ENCODE assay signal across 10 mouse cellular contexts in the genomic region with DNA sequence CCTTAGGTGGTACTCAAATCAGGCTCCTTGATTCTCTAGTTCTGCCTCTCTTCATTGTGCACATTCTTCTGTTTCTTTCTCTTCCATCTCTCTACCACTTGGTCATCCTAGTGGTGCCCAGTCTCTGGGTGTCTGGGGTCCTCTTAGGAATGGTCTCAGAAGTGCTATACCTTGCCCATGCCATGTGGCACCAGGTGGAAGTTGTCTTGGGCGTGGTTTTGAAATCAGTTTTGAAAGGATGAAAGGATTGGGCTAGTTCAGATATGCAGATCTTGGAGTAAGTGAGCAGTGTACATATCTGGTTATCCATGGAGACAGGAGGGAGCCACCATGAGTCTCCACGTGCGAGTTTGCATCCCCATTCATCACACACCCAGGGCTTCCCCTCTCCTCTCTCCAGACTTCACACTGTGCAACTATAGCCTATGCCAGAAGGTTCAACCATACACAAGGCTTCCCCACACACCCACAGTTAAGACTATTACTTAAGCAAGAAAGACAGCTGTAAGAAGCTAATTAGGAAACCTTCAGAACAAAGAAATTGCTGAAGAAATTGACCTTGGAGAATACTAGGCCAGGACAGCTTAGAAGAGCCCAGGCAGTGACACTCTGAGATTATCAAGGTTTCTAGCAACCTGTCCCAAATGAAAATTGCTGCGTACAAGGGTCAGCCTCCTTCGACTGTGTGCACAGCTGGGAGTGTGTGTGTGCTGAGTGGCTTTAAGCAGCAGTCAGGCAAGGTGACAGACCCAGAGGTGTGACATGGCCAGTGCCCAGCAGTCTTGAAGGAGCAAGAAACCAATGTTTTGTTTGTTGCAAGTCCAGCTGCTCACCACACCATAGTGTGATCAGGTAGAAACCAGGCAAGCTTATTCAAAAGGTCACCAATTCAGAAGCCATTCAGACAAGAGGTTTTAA. TPM values are rescaled to one million over a fixed set of nuclear protein-coding genes. Genes with fewer than 3 reads are reported as not detected.
DNase-seq lines count a peak whose midpoint lies in the region; ATAC-seq lines count a peak whose summit lies in the region.
"Had no signal": no experiment of that assay in that cellular context is flagged by ENCODE, and none has a peak within 500 bp of the region (broad histone marks: within the 10 kb centered on the region; RNA-seq: fewer than 3 reads in every experiment).

No protein-coding gene starts in this region.

- peak; percentile 36; the same call in 1 of the 2 replicates for ATAC-seq in kidney, embryonic 14.5 days (ENCODE audit: low FRiP score, low TSS enrichment)
- ATAC-seq in hindbrain, embryonic 14.5 days (ENCODE audit: low FRiP score), result peak; percentile 29; the same call in 1 of the 2 replicates
- peak; percentile 3; the same call in 1 of the 2 replicates for ATAC-seq in megakaryocyte progenitor cell, adult 5-6 weeks (replicated peaks; ENCODE audit: poor library complexity)

- H3K4me3 ChIP-seq in kidney, embryonic 14.5 days (ENCODE audit: low read length), result no peak overlapping the region
- no peak overlapping the region for H3K4me3 ChIP-seq in hindbrain, embryonic 14.5 days (replicated peaks; ENCODE audit: low read length)
- H3K4me3 ChIP-seq: erythroblast, embryonic 14.5 days had no signal

- H3K9ac ChIP-seq in kidney, embryonic 14.5 days (ENCODE audit: low read depth, low read length), result no peak overlapping the region
- no peak overlapping the region for H3K9ac ChIP-seq in hindbrain, embryonic 14.5 days

- H3K36me3 ChIP-seq in kidney, embryonic 14.5 days (ENCODE audit: control insufficient read depth, insufficient read depth, low read length), result peaks cover 43% of the 10 kb centered on the region
- H3K36me3 ChIP-seq in hindbrain, embryonic 14.5 days (replicated peaks; ENCODE audit: control insufficient read depth, insufficient read depth), result peaks cover 40% of the 10 kb centered on the region

- no peaks in the 10 kb centered on the region for H3K27me3 ChIP-seq in kidney, embryonic 14.5 days (ENCODE audit: control insufficient read depth, insufficient read depth, low read length)
- H3K27me3 ChIP-seq in hindbrain, embryonic 14.5 days (ENCODE audit: control insufficient read depth, insufficient read depth, low read length), result no peaks in the 10 kb centered on the region

- no peaks in the 10 kb centered on the region for H3K9me3 ChIP-seq in kidney, embryonic 14.5 days (ENCODE audit: control insufficient read depth, low read length)
- H3K9me3 ChIP-seq in hindbrain, embryonic 14.5 days (ENCODE audit: control insufficient read depth, low read length), result no peaks in the 10 kb centered on the region

- H3K4me2 ChIP-seq in kidney, embryonic 14.5 days (replicated peaks; ENCODE audit: low read depth, low read length), result no peak overlapping the region
- H3K4me2 ChIP-seq in hindbrain, embryonic 14.5 days (replicated peaks), result no peak overlapping the region

- DNase-seq in kidney, postnatal 25 days, result no peak
- DNase-seq in ZHBTc4 (ENCODE audit: low read depth, low spot score), result peak; percentile 70
- DNase-seq in hindbrain, embryonic 14.5 days (ENCODE audit: low spot score), result no peak
- no peak for DNase-seq in left cerebral cortex, adult 11 months (ENCODE audit: low spot score)
- DNase-seq in Muller cell, postnatal 12 days (ENCODE audit: inconsistent ontology term), result no peak
- DNase-seq in thymus, postnatal 14 days, result no peak
- DNase-seq: layer of hippocampus, postnatal 36 days had no signal

- H3K4me1 ChIP-seq in kidney, embryonic 14.5 days (ENCODE audit: control insufficient read depth, insufficient read depth, low read length), result no peaks in the 10 kb centered on the region
- no peaks in the 10 kb centered on the region for H3K4me1 ChIP-seq in hindbrain, embryonic 14.5 days (replicated peaks; ENCODE audit: control insufficient read depth, insufficient read depth, low read length)

- H3K27ac ChIP-seq in kidney, embryonic 14.5 days (ENCODE audit: low read depth, low read length), result no peak overlapping the region
- H3K27ac ChIP-seq in hindbrain, embryonic 14.5 days, result 0 out of 2 replicates have a peak overlapping the region, but pooled peaks have one; percentile 2

- WGBS in kidney, embryonic 14.5 days, result 45% methylated on average over 5 of the region's 5 CpGs
- 51% methylated on average over 5 of the region's 5 CpGs for WGBS in hindbrain, embryonic 14.5 days

RNA-seq across cellular contexts. Expression of gene Rps15a, which starts 12.3 kb away (rescaled TPM):
- 874 and 1,384 TPM in 2 replicates for polyA plus RNA-seq in kidney, embryonic 14.5 days (2014; fragmentation: Nextera tagmentation; extraction: Ambion mirVana)
- 379 and 486 TPM in 2 replicates for polyA plus RNA-seq in hindbrain, embryonic 14.5 days (2014; fragmentation: Nextera tagmentation; extraction: Ambion mirVana)
- 2,608 and 2,622 TPM in 2 replicates for total RNA-seq in megakaryocyte progenitor cell, adult 5-6 weeks (2015)
- 871 and 1,175 TPM in 2 replicates for total RNA-seq in megakaryocyte progenitor cell, adult 5-6 weeks (2017)

RNA-seq across cellular contexts. Expression of gene Arl6ip1, which starts 25.7 kb away (rescaled TPM):
- polyA plus RNA-seq in kidney, embryonic 14.5 days (2014; fragmentation: Nextera tagmentation; extraction: Ambion mirVana), result 381 and 452 TPM in 2 replicates
- polyA plus RNA-seq in hindbrain, embryonic 14.5 days (2014; fragmentation: Nextera tagmentation; extraction: Ambion mirVana), result 403 and 404 TPM in 2 replicates
- 231 and 246 TPM in 2 replicates for total RNA-seq in megakaryocyte progenitor cell, adult 5-6 weeks (2015)
- total RNA-seq in megakaryocyte progenitor cell, adult 5-6 weeks (2017), result 214 and 220 TPM in 2 replicates
